Mouse (Mus musculus): ENCODE measurements around the gene Arhgef40. TPM values are rescaled to one million over a fixed set of nuclear protein-coding genes. Genes with fewer than 3 reads are reported as not detected.

The Arhgef40 gene
- polyA plus RNA-seq, 1 experiment from 2014 or later: 76.8 TPM

GRCm38 (mm10) chr14:52014271-52014760 is 29.8 kb downstream of the Arhgef40 start:
- ATAC-seq (ENCODE audit: low FRiP score): peak; percentile 0; the same call in 1 of the 2 replicates

GRCm38 (mm10) chr14:52014761-52015311 is 30.3 kb downstream of the Arhgef40 start:
- Histone ChIP-seq H3K9me3 (no peaks in the 10 kb centered on the region), H3K4me3 (peak overlapping the region; percentile 62), H3K9ac (peak overlapping the region; percentile 88), H3K4me1 (replicated peaks) (peaks cover 73% of the 10 kb centered on the region), H3K27me3 (no peaks in the 10 kb centered on the region), H3K4me2 (peak overlapping the region; percentile 61), H3K36me3 (no peaks in the 10 kb centered on the region), H3K27ac (peak overlapping the region; percentile 98)
- peak; percentile 5; the same call in 1 of the 2 replicates for ATAC-seq (ENCODE audit: low FRiP score)
- WGBS: 1% methylated on average over 20 of the region's 28 CpGs

More at GRCm38 (mm10) chr14:52014271-52014760, 29.8 kb downstream of the Arhgef40 start:
- Histone ChIP-seq H3K27me3 (no peaks in the 10 kb centered on the region), H3K4me2 (peak overlapping the region; percentile 73), H3K27ac (peak overlapping the region; percentile 98), H3K9ac (peak overlapping the region; percentile 88), H3K36me3 (peaks cover 4% of the 10 kb centered on the region), H3K9me3 (no peaks in the 10 kb centered on the region), H3K4me1 (replicated peaks) (peaks cover 79% of the 10 kb centered on the region), H3K4me3 (peak overlapping the region; percentile 62)
- WGBS: 0% methylated on average over 1 of the region's 80 CpGs

DNA sequence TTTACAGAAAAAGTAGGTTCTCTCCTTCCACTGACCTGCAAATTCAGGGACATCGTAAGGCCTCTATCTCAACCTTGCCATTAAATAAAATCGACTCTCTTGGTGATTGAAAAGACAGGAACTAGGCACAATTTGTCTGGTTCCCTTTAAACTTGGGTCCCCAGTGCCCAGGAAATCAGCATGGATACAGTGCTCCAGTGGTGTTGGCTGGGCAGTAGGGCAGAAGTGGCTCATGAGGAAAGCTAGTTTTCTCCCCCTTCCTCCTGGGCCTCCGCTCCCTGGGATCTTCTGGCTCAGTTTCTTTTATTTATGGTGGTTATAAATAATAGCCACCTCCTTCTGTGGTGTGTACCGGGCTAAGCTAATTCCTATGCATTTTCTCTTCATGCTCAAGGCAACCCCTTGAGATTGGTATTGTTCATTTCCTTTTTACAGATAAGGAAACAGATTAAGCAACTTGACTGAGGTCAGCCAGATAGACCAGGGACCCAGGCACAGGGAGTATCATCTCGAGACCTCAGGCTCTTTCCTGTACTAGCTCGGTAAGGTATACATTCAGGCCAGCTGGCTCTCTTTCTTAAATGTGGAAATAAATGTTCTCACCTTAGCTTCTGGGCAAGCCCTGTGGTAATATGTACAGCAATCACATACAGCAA is 31.1 kb downstream of the Arhgef40 start, which contains the start of gene Tmem253:
TSS of gene Tmem253 (plus strand) at position 214 of the 656 bp plus-strand sequence.
- 29% methylated on average over 6 of the region's 6 CpGs for WGBS
- Histone ChIP-seq H3K36me3 (no peaks in the 10 kb centered on the region), H3K27ac (peak within 1 kb of the TSS; percentile 98), H3K4me3 (peak within 1 kb of the TSS; percentile 62), H3K4me1 (replicated peaks) (peaks cover 67% of the 10 kb centered on the region), H3K4me2 (peak within 1 kb of the TSS; percentile 61), H3K9me3 (no peaks in the 10 kb centered on the region), H3K9ac (peak within 1 kb of the TSS; percentile 88), H3K27me3 (no peaks in the 10 kb centered on the region)
- ATAC-seq (ENCODE audit: low FRiP score): no peak

DNA sequence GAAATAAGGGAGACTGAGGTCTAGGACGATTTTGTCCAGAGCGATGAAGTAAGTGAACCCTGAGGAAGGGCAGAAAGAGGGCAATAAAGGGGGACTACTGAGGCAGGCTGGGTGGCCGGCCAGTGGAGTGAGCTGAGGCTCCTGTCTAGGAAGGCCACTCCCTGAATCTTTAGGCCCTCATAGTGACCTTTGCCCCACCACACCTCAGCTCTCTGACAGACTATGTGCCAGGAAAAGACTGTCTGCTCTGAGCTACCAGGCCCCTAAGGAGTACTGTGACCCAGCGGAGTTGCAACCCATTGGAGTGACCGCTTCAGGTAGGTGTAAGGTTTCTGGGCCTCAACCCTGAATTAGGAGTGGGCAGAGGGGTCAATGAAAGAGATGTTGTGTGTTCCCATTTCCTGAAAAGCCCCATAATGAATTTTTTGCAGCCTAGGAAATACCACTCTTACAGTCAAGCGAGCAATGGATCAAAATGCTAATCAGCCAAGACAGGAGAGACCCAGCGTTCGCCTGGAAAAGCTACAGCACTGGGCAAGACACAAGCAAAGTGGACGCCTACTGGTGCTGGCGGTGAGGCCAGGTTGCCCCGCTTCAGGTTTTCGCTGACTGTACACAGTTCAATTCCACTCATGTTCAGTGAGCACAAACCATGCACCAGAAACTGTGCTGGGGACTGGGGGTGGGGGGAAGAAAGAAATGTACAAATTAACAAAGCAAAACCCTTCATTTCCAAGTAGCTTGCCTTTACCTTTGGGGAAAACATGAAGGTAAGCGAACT is 32.3 kb downstream of the Arhgef40 start:
- H3K36me3 ChIP-seq: no peaks in the 10 kb centered on the region
- WGBS: 68% methylated on average over 13 of the region's 13 CpGs
- H3K27me3 ChIP-seq: no peaks in the 10 kb centered on the region
- peaks cover 67% of the 10 kb centered on the region for H3K4me1 ChIP-seq (replicated peaks)
- no peak overlapping the region for H3K4me2 ChIP-seq
- H3K4me3 ChIP-seq: no peak overlapping the region
- peak overlapping the region; percentile 24; the same call in 1 of the 2 replicates for H3K27ac ChIP-seq
- ATAC-seq (ENCODE audit: low FRiP score): no peak
- H3K9ac ChIP-seq: peak overlapping the region; percentile 9; the same call in 1 of the 2 replicates
- H3K9me3 ChIP-seq: no peaks in the 10 kb centered on the region

- no peaks in the 10 kb centered on the region for H3K9me3 ChIP-seq
- no peak overlapping the region for H3K4me3 ChIP-seq
- H3K9ac ChIP-seq: no peak overlapping the region
- WGBS: 85% methylated on average over 4 of the region's 4 CpGs
- H3K4me1 ChIP-seq (replicated peaks): peaks cover 62% of the 10 kb centered on the region
- H3K36me3 ChIP-seq: no peaks in the 10 kb centered on the region
- H3K4me2 ChIP-seq: no peak overlapping the region
- ATAC-seq (ENCODE audit: low FRiP score): no peak
- no peaks in the 10 kb centered on the region for H3K27me3 ChIP-seq
- no peak overlapping the region for H3K27ac ChIP-seq
Observed at GRCm38 (mm10) chr14:52017662-52018061, 33.1 kb downstream of the Arhgef40 start.

DNA sequence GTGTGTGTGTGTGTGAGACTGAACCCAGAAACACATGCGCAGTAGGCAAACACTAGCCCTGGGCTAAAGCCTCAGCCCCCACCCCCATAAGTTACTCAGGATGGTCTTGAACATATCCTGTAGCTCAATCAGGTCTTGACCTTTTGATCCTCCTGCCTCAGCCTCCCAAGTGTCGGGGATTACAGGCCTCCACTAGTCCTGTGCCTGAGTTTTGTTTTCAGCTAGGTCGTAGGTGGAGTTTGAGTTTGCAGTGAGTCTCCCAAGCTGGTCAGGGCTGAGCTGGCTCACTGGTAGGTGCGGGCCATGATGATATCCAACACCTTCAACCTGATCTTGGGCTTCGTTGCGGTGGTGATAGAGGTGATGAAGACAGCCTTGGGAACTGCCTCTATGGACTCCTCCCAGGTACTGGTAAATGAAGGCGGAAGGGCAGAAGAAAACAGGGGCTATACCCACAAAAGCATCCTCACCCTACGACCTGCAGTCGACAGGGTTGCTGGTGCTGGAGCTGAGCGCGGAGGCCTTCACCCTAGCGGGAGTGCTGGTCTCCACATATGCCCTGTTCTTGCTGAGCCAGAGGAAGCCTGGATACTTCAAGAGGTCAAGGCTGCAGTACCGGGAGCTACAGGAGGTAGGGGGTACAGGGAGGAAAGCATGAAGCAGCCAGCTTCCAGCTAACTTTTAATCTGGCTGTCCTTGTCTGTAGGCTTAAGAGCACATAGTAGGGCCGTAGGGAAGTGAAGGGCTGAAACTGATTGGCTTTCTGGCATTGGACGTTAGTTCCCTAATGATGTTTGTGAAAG is 33.9 kb downstream of the Arhgef40 start:
- no peaks in the 10 kb centered on the region for H3K36me3 ChIP-seq
- 88% methylated on average over 15 of the region's 15 CpGs for WGBS
- H3K4me1 ChIP-seq (replicated peaks): peaks cover 62% of the 10 kb centered on the region
- H3K9ac ChIP-seq: peak overlapping the region; percentile 94
- ATAC-seq (ENCODE audit: low FRiP score): no peak
- no peaks in the 10 kb centered on the region for H3K9me3 ChIP-seq
- H3K27ac ChIP-seq: peak overlapping the region; percentile 99
- H3K27me3 ChIP-seq: no peaks in the 10 kb centered on the region
- H3K4me2 ChIP-seq: peak overlapping the region; percentile 69
- H3K4me3 ChIP-seq: peak overlapping the region; percentile 69

DNA sequence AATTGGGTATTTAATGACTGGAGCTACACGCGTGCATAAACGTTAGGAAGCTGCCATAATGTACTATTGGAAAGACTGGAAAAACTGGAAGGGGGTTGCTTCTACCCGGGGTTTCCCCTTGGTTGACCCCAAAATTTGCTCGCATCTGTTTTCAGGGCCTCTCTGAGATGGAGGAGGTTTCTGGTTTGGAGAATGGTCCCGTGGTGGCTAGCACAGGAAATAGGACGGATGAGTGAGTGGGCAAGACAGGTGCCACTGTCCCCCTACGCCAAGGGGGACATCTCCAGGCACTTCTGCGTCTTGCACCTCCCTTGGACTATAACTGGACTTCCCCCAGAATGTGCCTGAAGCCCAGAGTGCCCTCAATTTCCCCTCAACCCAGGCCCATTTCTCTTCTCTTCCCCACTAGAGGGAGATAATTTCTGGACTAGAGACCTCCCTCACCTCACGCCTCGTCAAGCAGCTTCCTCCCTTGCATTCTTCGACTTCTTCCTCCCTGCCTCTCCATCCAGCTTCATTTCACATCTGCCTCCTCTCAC is 34.6 kb downstream of the Arhgef40 start:
- peak overlapping the region; percentile 99 for H3K27ac ChIP-seq
- H3K4me2 ChIP-seq: peak overlapping the region; percentile 69
- H3K9ac ChIP-seq: peak overlapping the region; percentile 94
- H3K27me3 ChIP-seq: no peaks in the 10 kb centered on the region
- 35% methylated on average over 12 of the region's 12 CpGs for WGBS
- no peaks in the 10 kb centered on the region for H3K9me3 ChIP-seq
- peaks cover 60% of the 10 kb centered on the region for H3K4me1 ChIP-seq (replicated peaks)
- ATAC-seq (ENCODE audit: low FRiP score): no peak
- no peaks in the 10 kb centered on the region for H3K36me3 ChIP-seq
- H3K4me3 ChIP-seq: peak overlapping the region; percentile 69

GRCm38 (mm10) chr14:52019590-52020340 is 35.2 kb downstream of the Arhgef40 start:
- H3K27me3 ChIP-seq: no peaks in the 10 kb centered on the region
- WGBS: under 1% methylated on average over 70 of the region's 74 CpGs

GRCm38 (mm10) chr14:52020486-52021137 is 36.1 kb downstream of the Arhgef40 start, which contains the start of gene Zfp219:
Gene Zfp219 (minus strand): TSS chr14:52020733.
- no peaks in the 10 kb centered on the region for H3K27me3 ChIP-seq
- peaks cover 52% of the 10 kb centered on the region for H3K4me1 ChIP-seq (replicated peaks)
- ATAC-seq (ENCODE audit: low FRiP score): peak; percentile 65
- no peaks in the 10 kb centered on the region for H3K36me3 ChIP-seq
- peak within 1 kb of the TSS; percentile 69 for H3K4me2 ChIP-seq
- peak within 1 kb of the TSS; percentile 99 for H3K27ac ChIP-seq
- H3K9ac ChIP-seq: peak within 1 kb of the TSS; percentile 94
- no peaks in the 10 kb centered on the region for H3K9me3 ChIP-seq
- H3K4me3 ChIP-seq: peak within 1 kb of the TSS; percentile 69
- WGBS: 8% methylated on average over 15 of the region's 15 CpGs

More at GRCm38 (mm10) chr14:52019590-52020340, 35.2 kb downstream of the Arhgef40 start:
- peak overlapping the region; percentile 69 for H3K4me2 ChIP-seq
- H3K4me3 ChIP-seq: peak overlapping the region; percentile 69
- H3K4me1 ChIP-seq (replicated peaks): peaks cover 60% of the 10 kb centered on the region
- H3K27ac ChIP-seq: peak overlapping the region; percentile 99
- peak; percentile 92 for ATAC-seq (ENCODE audit: low FRiP score)
- peak overlapping the region; percentile 94 for H3K9ac ChIP-seq
- no peaks in the 10 kb centered on the region for H3K36me3 ChIP-seq
- no peaks in the 10 kb centered on the region for H3K9me3 ChIP-seq

- Histone ChIP-seq H3K4me1 (replicated peaks) (peaks cover 47% of the 10 kb centered on the region), H3K36me3 (no peaks in the 10 kb centered on the region), H3K9me3 (no peaks in the 10 kb centered on the region), H3K4me3 (peak overlapping the region; percentile 69; the same call in 1 of the 2 replicates), H3K27me3 (no peaks in the 10 kb centered on the region), H3K4me2 (peak overlapping the region; percentile 69), H3K27ac (peak overlapping the region; percentile 99), H3K9ac (peak overlapping the region; percentile 94; the same call in 1 of the 2 replicates)
- WGBS: 67% methylated on average over 4 of the region's 4 CpGs
- ATAC-seq (ENCODE audit: low FRiP score): no peak
Observed at GRCm38 (mm10) chr14:52021138-52021529, 36.6 kb downstream of the Arhgef40 start.
